Mouse (Mus musculus) Muller cell, postnatal 12 days (primary cell): ENCODE data around the gene Ltbr.

ENCODE experiments used
- DNase-seq: peaks from one replicate; pipeline ENCODE4 v3.0.0-alpha.2; 2015; ENCODE audit errors: inconsistent ontology term

The Ltbr gene

GRCm38 (mm10) chr6:125313546-125314230 lies at the start of gene Ltbr:
TSS of gene Ltbr (minus strand) at chr6:125313885.
- peak; percentile 91 for DNase-seq

GRCm38 (mm10) chr6:125363021-125363420 lies 49.3 kb upstream of the Ltbr start:
- DNase-seq, result no peak

- peak; percentile 61 for DNase-seq
Observed at GRCm38 (mm10) chr6:125361467-125362291, 48.0 kb upstream of the Ltbr start.

GRCm38 (mm10) chr6:125360846-125361245 lies 47.2 kb upstream of the Ltbr start:
- DNase-seq, result no peak

- DNase-seq, result no peak
Observed at GRCm38 (mm10) chr6:125359999-125360398, 46.3 kb upstream of the Ltbr start.

- DNase-seq, result no peak
Observed at GRCm38 (mm10) chr6:125357334-125357733, 43.6 kb upstream of the Ltbr start.

- no peak for DNase-seq
Observed at GRCm38 (mm10) chr6:125356264-125356663, 42.6 kb upstream of the Ltbr start.

GRCm38 (mm10) chr6:125355197-125355741 lies 41.6 kb upstream of the Ltbr start:
- no peak for DNase-seq

- DNase-seq, result peak; percentile 84
Observed at GRCm38 (mm10) chr6:125354352-125355151, 40.9 kb upstream of the Ltbr start.

- DNase-seq, result no peak
Observed at GRCm38 (mm10) chr6:125353655-125354054, 40.0 kb upstream of the Ltbr start.

- DNase-seq, result no peak
Observed at GRCm38 (mm10) chr6:125353221-125353620, 39.5 kb upstream of the Ltbr start.

GRCm38 (mm10) chr6:125352811-125353210 lies 39.1 kb upstream of the Ltbr start:
- DNase-seq, result no peak

GRCm38 (mm10) chr6:125352046-125352384 lies 38.3 kb upstream of the Ltbr start:
- no peak for DNase-seq

GRCm38 (mm10) chr6:125351368-125352045 lies 37.8 kb upstream of the Ltbr start:
- DNase-seq, result no peak

- no peak for DNase-seq
Observed at GRCm38 (mm10) chr6:125350995-125351324, 37.3 kb upstream of the Ltbr start.

- DNase-seq, result peak; percentile 52
Observed at GRCm38 (mm10) chr6:125350231-125350994, 36.7 kb upstream of the Ltbr start.

GRCm38 (mm10) chr6:125349575-125350230 lies 36.0 kb upstream of the Ltbr start:
- peak; percentile 88 for DNase-seq

GRCm38 (mm10) chr6:125348721-125349574 lies 35.3 kb upstream of the Ltbr start, which contains the start of gene Tnfrsf1a:
TSS of gene Tnfrsf1a (plus strand) at chr6:125349362.
- DNase-seq, result no peak

- DNase-seq, result no peak
Observed at GRCm38 (mm10) chr6:125346029-125346428, 32.3 kb upstream of the Ltbr start.
